Mouse (Mus musculus) small intestine, adult 2 months (tissue): ENCODE measurements around the gene Aff3.

Source experiments
- CTCF ChIP-seq: fragments of 200-500 bp; IDR thresholded peaks from 2 replicates; pipeline ENCODE4 v1.5.1; 2012; ENCODE audit warnings: low read depth, mild to moderate bottlenecking, control low read depth, inconsistent platforms, low read length, moderate library complexity, mixed read lengths; ENCODE audit not compliant: insufficient replicate concordance, insufficient read length; ENCODE audit errors: extremely low read depth
- POLR2A ChIP-seq: fragments of 200-500 bp; IDR thresholded peaks from 2 replicates; pipeline ENCODE4 v1.6.1; 2012; ENCODE audit warnings: low read depth, mild to moderate bottlenecking, control low read depth, inconsistent platforms, low read length, moderate library complexity

GRCm38 (mm10) chr1:38251448-38251847 lies 413.3 kb downstream of the Aff3 start:
- TF ChIP-seq CTCF (no peak), POLR2A (no peak)
